Mouse (Mus musculus) left cerebral cortex, postnatal 36 days (tissue): ENCODE measurements around the gene Ap1m2. TPM values are rescaled to one million over a fixed set of nuclear protein-coding genes. Genes with fewer than 3 reads are reported as not detected.
"Not testable (repeated sequence)": the region's sequence is repeated elsewhere in the genome, so short reads cannot be mapped to it uniquely, and the experiment has no call there.

Experiments used
- DNase-seq, 2 experiments: peaks; one replicate each; pipeline ENCODE4 v3.0.0; 2021 to 2022; ENCODE audit warnings: low spot score in 2 of 2, mixed read lengths in 1 of 2
- intact Hi-C: fragments of 180-260 bp; cut with DNase I; formaldehyde crosslinking; loops from one replicate; pipeline ENCODE4 v1.15.1; 2025
- total RNA-seq, 2 experiments: library from RNA; stranded (reverse); gene quantifications; 2 replicates each; pipeline ENCODE4 v1.2.3; 2021

Ap1m2 gene
- total RNA-seq, 2 experiments from 2014 or later, result 0.72 to 1.6 TPM

- DNase-seq, result no peak
- intact Hi-C loops, result no loop called here
Observed at GRCm38 (mm10) chr9:21292271-21292670, 19.9 kb downstream of the Ap1m2 start.

GRCm38 (mm10) chr9:21291868-21292267 lies 20.3 kb downstream of the Ap1m2 start:
- intact Hi-C loops, DNase-seq: not testable (repeated sequence)

- intact Hi-C loops, result no loop called here
- peak; percentile 99 to 100 for DNase-seq
Observed at GRCm38 (mm10) chr9:21291022-21291787, 20.9 kb downstream of the Ap1m2 start, which contains the start of gene Cdkn2d. Gene Cdkn2d, minus strand, starts transcription at chr9:21291407.

- no peak for DNase-seq
- intact Hi-C loops, result no loop called here
Observed at GRCm38 (mm10) chr9:21290589-21290988, 21.5 kb downstream of the Ap1m2 start.

GRCm38 (mm10) chr9:21289337-21289671 lies 22.8 kb downstream of the Ap1m2 start:
- DNase-seq, result no peak
- intact Hi-C loops, result no loop called here

GRCm38 (mm10) chr9:21288404-21289336 lies 23.5 kb downstream of the Ap1m2 start:
- intact Hi-C loops, result no loop called here

GRCm38 (mm10) chr9:21287571-21288402 lies 24.4 kb downstream of the Ap1m2 start, which contains the start of gene Kri1:
Gene Kri1, minus strand, starts transcription at chr9:21287969.
- intact Hi-C loops, result no loop called here
- peak; percentile 97 for DNase-seq

More at GRCm38 (mm10) chr9:21288404-21289336, 23.5 kb downstream of the Ap1m2 start:
- DNase-seq, result no peak

- DNase-seq, result no peak
- intact Hi-C loops, result no loop called here
Observed at GRCm38 (mm10) chr9:21286753-21287152, 25.4 kb downstream of the Ap1m2 start.

GRCm38 (mm10) chr9:21283994-21284393 lies 28.1 kb downstream of the Ap1m2 start:
- intact Hi-C loops, result no loop called here
- DNase-seq, result no peak

GRCm38 (mm10) chr9:21283591-21283990 lies 28.5 kb downstream of the Ap1m2 start:
- no peak for DNase-seq
- intact Hi-C loops, result no loop called here

GRCm38 (mm10) chr9:21277776-21278175 lies 34.4 kb downstream of the Ap1m2 start:
- intact Hi-C loops, result no loop called here
- no peak for DNase-seq

- no peak for DNase-seq
- intact Hi-C loops, result no loop called here
Observed at GRCm38 (mm10) chr9:21276307-21276706, 35.8 kb downstream of the Ap1m2 start.

GRCm38 (mm10) chr9:21275727-21276126 lies 36.4 kb downstream of the Ap1m2 start:
- intact Hi-C loops, result no loop called here
- no peak for DNase-seq

- DNase-seq, result no peak
- intact Hi-C loops, result no loop called here
Observed at GRCm38 (mm10) chr9:21275013-21275710, 37.0 kb downstream of the Ap1m2 start.

GRCm38 (mm10) chr9:21274336-21274735 lies 37.8 kb downstream of the Ap1m2 start:
- no peak for DNase-seq
- intact Hi-C loops, result no loop called here

- no peak for DNase-seq
- intact Hi-C loops, result no loop called here
Observed at GRCm38 (mm10) chr9:21273520-21274228, 38.5 kb downstream of the Ap1m2 start.

GRCm38 (mm10) chr9:21273094-21273493 lies 39.0 kb downstream of the Ap1m2 start:
- no peak for DNase-seq
- intact Hi-C loops, result no loop called here

- intact Hi-C loops, result no loop called here
- DNase-seq, result no peak
Observed at GRCm38 (mm10) chr9:21272391-21272790, 39.7 kb downstream of the Ap1m2 start.
